Mouse (Mus musculus) forelimb bud, embryonic 11.5 days (tissue): ENCODE data around the gene Camk1g.

Experiments
- DNase-seq: peaks from one replicate; pipeline ENCODE4 v3.0.0-alpha.2; 2012; ENCODE audit warnings: low read depth, low spot score

Gene Camk1g

GRCm38 (mm10) chr1:193305386-193305785 is 64.7 kb downstream of the Camk1g start:
- DNase-seq, result no peak

DNA sequence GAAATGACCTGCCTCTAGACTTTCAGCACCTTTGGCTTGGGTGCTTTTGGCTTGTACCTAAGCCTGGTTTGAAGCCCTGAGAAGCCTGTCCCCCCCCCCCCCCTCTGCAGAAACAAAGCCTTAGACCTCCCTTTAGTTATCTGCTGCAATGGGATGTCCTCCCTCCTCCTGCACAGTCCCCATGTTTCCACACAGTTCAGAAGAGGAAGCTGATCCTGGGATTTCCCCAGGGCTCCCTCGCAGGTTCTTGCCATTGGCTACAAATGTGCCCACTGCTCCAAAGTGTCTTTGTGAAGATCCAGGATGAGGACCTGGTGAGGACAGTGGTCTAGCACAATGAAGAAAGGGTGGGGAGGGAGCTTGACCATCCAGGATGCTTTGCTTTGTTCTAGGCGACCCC is 67.0 kb downstream of the Camk1g start:
- no peak for DNase-seq

- no peak for DNase-seq
Measured at GRCm38 (mm10) chr1:193302093-193302405, 68.0 kb downstream of the Camk1g start.

DNA sequence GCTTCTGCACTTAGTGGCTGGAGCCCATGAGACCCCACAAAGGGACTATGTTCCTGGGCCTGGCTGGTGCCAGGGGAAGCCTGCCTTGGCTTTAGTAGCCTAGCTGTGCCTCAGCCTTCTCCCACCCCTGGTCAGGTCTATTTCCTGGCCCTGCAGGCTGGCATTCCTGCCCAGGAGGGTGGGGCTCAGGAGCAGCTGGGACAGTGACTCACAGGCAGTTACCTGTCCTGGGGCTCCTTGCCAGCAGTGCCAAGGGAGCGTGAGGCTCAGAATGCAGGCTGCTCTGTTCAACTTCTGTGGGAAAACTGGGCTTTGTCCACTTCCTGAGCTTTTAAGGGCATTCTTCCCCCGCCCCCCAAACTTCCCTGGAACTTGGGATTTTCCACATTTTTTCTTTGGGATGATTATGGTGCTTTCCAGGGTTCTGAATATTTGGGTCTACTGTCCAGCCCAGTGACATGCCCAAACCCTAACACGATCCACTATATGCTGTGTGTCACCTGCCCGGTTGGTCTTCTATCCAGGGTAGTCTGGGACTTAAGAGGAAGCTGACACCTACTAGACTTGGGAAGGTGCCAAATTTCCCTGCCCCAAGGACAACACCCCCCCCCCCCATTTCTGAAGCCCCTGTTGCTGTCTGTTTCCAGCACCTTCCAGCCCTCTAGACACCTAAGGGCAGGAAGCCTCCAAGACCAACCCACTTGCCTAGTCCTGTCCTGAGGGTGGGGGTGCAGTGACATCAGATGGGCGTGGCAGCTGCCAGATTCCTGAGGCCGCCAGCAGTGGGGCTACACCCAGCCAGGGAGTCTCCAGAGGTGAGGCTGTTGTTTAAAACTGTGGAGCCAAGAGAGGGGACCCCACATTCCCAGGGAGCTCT is 68.6 kb downstream of the Camk1g start:
- no peak for DNase-seq

DNA sequence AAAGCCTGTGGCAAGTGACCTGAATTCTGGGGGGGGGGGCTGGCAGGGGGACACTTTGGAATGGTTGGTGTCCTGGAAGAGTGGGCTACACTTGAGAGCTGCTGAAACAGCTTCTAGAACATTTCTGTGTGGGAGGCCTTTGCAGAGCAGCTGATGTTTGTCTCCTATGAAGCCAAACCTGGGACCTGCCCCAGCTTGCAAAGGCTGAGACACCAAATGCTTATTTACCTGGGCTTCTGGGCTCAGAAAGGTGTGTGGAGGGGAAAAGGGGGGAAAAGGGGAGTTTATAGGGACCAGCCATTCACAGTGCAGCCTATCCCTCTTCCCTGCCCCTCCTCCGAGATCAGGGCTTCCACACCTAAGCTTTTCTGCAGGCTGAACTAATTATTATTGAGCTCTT is 70.1 kb downstream of the Camk1g start:
- no peak for DNase-seq

- DNase-seq, result no peak
Measured at GRCm38 (mm10) chr1:193298141-193298765, 71.8 kb downstream of the Camk1g start.
